Mouse (Mus musculus): ENCODE data around the gene Pakap. TPM values are rescaled to one million over a fixed set of nuclear protein-coding genes. Genes with fewer than 3 reads are reported as not detected.
A peak's percentile ranks its signal among the peaks of the same experiment; 100 is the strongest.

Pakap gene
- polyA plus RNA-seq, 1 experiment from 2014 or later: 1.6 TPM

DNA sequence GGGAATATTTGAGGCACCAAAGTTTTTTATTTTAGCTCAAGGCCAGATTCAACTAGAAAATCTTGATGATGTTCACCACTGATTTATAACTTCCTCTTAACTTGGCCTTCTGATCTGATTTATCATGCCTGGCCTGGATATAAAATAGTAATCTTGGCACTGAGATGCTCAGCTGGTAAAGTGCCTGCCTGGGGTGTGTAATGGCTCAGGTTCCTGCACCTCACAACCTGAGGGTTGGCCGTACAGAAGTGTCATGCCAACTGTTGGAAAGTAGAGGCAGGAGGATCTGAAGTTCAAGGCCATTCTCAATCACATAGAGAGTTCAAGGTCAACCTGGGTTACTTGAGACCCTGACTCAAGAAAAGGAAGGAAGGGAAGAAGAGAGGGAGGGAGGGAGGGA lies 57.3 kb downstream of the Pakap start:
- no peak for TF ChIP-seq CTCF (IDR thresholded peaks at IDR 0.05)
- no peaks in the 10 kb centered on the region for H3K27me3 ChIP-seq
- no peak for DNase-seq (ENCODE audit: low read depth, low spot score)
- ChIA-PET CTCF (interaction anchor here (0.9 kb wide), 1 partner anchor 9 kb away, joined by 3 read pairs; no protein-coding TSS in a partner anchor), POLR2A (no interaction called here)
- in situ Hi-C loops (cut with MboI; ENCODE audit: low pct_unique_long_range_greater_than_20kb): no loop called here
- no peak for ATAC-seq

DNA sequence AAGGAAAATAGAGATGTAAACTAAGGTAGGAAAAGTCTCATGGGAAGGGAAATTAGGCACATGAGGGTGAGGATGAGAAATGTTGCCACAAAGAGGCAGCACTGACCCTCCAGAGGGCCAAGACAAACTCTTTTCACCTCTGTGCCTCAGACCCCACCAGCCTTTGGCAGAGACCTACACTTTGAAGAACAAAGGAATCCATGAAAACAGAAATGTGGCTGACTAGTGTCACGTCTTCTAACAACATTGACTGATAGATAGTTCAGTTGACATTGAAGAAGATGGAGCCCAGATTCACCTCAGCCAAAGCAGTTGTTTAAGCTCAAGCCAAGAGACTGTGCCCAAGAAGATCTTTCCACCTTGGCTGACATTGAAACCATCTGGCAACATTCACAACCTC lies 57.8 kb downstream of the Pakap start:
- ATAC-seq (no peak), DNase-seq (ENCODE audit: low read depth, low spot score) (no peak)
- ChIA-PET POLR2A (no interaction called here), CTCF (no interaction called here)
- H3K27me3 ChIP-seq: no peaks in the 10 kb centered on the region
- no peak for TF ChIP-seq CTCF (IDR thresholded peaks at IDR 0.05)
- in situ Hi-C loops (cut with MboI; ENCODE audit: low pct_unique_long_range_greater_than_20kb): no loop called here

GRCm38 (mm10) chr4:57626921-57627320 lies 58.9 kb downstream of the Pakap start:
- DNase-seq (ENCODE audit: low read depth, low spot score) (no peak), ATAC-seq (no peak)
- no peaks in the 10 kb centered on the region for H3K27me3 ChIP-seq
- no peak for TF ChIP-seq CTCF (IDR thresholded peaks at IDR 0.05)
- in situ Hi-C loops (cut with MboI; ENCODE audit: low pct_unique_long_range_greater_than_20kb): no loop called here
- ChIA-PET CTCF (no interaction called here), POLR2A (no interaction called here)

DNA sequence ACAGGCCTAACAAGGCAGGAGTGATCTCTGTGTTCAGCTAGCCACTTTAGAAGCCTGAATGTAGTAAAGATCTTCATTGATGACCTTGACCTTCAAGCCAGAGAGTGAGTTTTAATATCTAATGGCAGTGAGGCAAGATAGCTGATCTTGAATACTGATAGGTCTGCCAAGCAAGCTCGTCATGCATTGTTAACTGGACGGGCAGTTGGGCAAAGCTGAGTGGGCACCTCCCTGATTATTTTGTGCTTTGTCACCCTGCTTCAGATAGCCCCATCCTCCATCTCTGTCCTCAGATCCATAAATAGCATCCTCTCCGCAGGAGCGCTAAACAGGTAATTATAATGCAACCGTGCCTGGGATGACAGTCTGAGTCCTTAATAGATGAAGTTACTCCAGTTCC lies 64.4 kb downstream of the Pakap start:
- POLR2A ChIA-PET: no interaction called here
- in situ Hi-C loops (cut with MboI; ENCODE audit: low pct_unique_long_range_greater_than_20kb): no loop called here
- CTCF ChIA-PET: no interaction called here
- no peaks in the 10 kb centered on the region for H3K27me3 ChIP-seq
- DNase-seq (ENCODE audit: low read depth, low spot score) (no peak), ATAC-seq (no peak)
- TF ChIP-seq CTCF (IDR thresholded peaks at IDR 0.05): no peak

DNA sequence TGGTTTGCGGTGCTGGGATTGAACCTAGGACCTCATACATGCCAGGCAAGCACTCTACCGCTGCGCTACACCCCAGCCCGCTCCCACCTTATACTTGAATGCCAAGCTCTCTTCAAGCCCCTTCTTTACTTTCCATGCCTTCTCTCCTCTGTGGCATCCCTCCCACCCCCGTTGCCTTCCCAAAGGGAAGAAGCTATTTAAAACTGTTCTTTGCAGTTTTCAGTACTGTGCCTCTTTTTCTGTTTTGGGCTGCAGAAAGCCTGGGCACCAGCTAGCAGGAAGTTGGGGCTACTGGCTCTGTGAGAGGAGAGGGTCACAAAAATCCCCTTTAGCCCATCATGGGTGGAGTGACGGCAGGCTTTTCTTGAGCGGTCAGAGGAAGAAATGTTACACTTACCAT lies 65.1 kb downstream of the Pakap start:
- in situ Hi-C loops (cut with MboI; ENCODE audit: low pct_unique_long_range_greater_than_20kb): no loop called here
- no peaks in the 10 kb centered on the region for H3K27me3 ChIP-seq
- no peak for TF ChIP-seq CTCF (IDR thresholded peaks at IDR 0.05)
- CTCF ChIA-PET: no interaction called here
- no peak for ATAC-seq
- no peak for DNase-seq (ENCODE audit: low read depth, low spot score)
- POLR2A ChIA-PET: no interaction called here

- H3K27me3 ChIP-seq: no peaks in the 10 kb centered on the region
- POLR2A ChIA-PET: no interaction called here
- no peak for TF ChIP-seq CTCF (IDR thresholded peaks at IDR 0.05)
- in situ Hi-C loops (cut with MboI; ENCODE audit: low pct_unique_long_range_greater_than_20kb): no loop called here
- DNase-seq (ENCODE audit: low read depth, low spot score) (no peak), ATAC-seq (no peak)
- CTCF ChIA-PET: interaction anchor here (0.8 kb wide), 1 partner anchor 10 kb away, joined by 3 read pairs; no protein-coding TSS in a partner anchor
Observed at GRCm38 (mm10) chr4:57634956-57635355, 67.0 kb downstream of the Pakap start.

DNA sequence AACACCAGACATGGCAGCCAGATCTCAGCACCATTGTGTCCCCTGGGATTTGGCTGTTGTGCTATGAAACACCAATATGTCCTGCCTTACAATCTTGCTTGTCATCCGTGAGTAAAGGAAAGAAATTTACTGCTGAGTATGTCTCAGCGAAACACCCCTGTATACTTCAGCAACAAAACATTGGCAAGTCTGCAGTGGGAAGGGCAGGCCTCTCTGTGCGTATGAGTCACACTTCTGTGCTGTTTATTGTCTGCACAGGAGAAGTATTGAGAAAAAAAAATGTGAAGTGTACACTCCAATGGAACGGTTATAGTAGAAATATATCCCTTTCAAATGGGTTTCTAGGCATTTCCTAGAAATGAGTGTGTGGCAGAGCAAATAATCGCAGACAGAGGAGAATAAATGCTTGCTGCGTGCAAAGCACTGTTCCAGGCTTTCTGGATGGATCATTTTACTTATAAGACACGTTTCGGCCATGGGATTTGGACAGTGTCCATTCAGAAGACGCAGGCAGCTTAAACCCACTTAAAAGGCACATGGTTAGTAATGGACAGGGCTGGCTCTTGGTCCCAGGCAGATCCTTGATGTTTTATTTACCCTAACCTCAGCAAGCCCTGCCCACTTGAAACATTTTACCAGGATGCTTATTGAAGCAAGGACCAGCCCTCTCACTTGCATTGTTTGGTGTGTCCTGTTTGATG lies 69.0 kb downstream of the Pakap start:
- peak; percentile 47 for ATAC-seq
- H3K27me3 ChIP-seq: no peaks in the 10 kb centered on the region
- POLR2A ChIA-PET: no interaction called here
- in situ Hi-C loops (cut with MboI; ENCODE audit: low pct_unique_long_range_greater_than_20kb): no loop called here
- CTCF ChIA-PET: no interaction called here
- DNase-seq (ENCODE audit: low read depth, low spot score): no peak
- no peak for TF ChIP-seq CTCF (IDR thresholded peaks at IDR 0.05)

GRCm38 (mm10) chr4:57637636-57638386 lies 69.8 kb downstream of the Pakap start:
- DNase-seq (ENCODE audit: low read depth, low spot score) (no peak), ATAC-seq (no peak)
- H3K27me3 ChIP-seq: no peaks in the 10 kb centered on the region
- POLR2A ChIA-PET: interaction anchor here (0.6 kb wide), 1 partner anchor 143 kb away, joined by 3 read pairs; no protein-coding TSS in a partner anchor
- CTCF ChIA-PET: interaction anchor here (0.8 kb wide), 1 partner anchor 186 kb away, joined by 3 read pairs; no protein-coding TSS in a partner anchor
- in situ Hi-C loops (cut with MboI; ENCODE audit: low pct_unique_long_range_greater_than_20kb): no loop called here
- TF ChIP-seq CTCF (IDR thresholded peaks at IDR 0.05): no peak

- in situ Hi-C loops (cut with MboI; ENCODE audit: low pct_unique_long_range_greater_than_20kb): no loop called here
Observed at GRCm38 (mm10) chr4:57638941-57639340, 71.0 kb downstream of the Pakap start.

DNA sequence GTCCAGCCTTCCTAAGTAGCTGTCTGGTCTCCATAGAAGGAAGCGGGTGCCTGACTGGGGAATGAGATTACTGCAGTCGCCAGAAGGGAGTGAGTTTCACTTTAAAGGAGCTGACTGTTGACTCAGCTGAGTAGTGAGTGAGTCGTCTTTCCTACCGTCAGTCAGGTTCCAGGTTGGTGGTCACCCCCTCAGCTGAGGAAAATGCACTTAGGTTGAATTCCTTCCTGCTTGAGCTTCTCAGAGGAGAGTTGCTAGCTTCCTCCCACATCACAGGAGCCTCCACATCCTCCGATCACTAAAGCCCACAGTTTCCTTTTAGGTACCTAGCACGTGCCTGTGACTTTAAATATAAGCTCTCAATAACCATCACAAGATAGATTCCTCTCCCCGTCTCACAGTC lies 72.2 kb downstream of the Pakap start:
- TF ChIP-seq CTCF (IDR thresholded peaks at IDR 0.05): no peak
- ChIA-PET CTCF (interaction anchor here (1.6 kb wide), 1 partner anchor 31 kb away, joined by 7 read pairs; no protein-coding TSS in a partner anchor), POLR2A (interaction anchor here (0.5 kb wide), 1 partner anchor 14 kb away, joined by 3 read pairs; no protein-coding TSS in a partner anchor)
- DNase-seq (ENCODE audit: low read depth, low spot score) (no peak), ATAC-seq (no peak)
- H3K27me3 ChIP-seq: no peaks in the 10 kb centered on the region
- in situ Hi-C loops (cut with MboI; ENCODE audit: low pct_unique_long_range_greater_than_20kb): no loop called here

More at GRCm38 (mm10) chr4:57638941-57639340, 71.0 kb downstream of the Pakap start:
- no peak for TF ChIP-seq CTCF (IDR thresholded peaks at IDR 0.05)
- DNase-seq (ENCODE audit: low read depth, low spot score) (no peak), ATAC-seq (no peak)
- ChIA-PET POLR2A (no interaction called here), CTCF (no interaction called here)
- no peaks in the 10 kb centered on the region for H3K27me3 ChIP-seq

GRCm38 (mm10) chr4:57640971-57641370 lies 73.0 kb downstream of the Pakap start:
- DNase-seq (ENCODE audit: low read depth, low spot score) (no peak), ATAC-seq (no peak)
- H3K27me3 ChIP-seq: no peaks in the 10 kb centered on the region
- CTCF ChIA-PET: interaction anchor here (1.6 kb wide), 1 partner anchor 30 kb away, joined by 7 read pairs; no protein-coding TSS in a partner anchor
- POLR2A ChIA-PET: interaction anchor here (0.5 kb wide), 1 partner anchor 13 kb away, joined by 3 read pairs; no protein-coding TSS in a partner anchor
- in situ Hi-C loops (cut with MboI; ENCODE audit: low pct_unique_long_range_greater_than_20kb): no loop called here
- TF ChIP-seq CTCF (IDR thresholded peaks at IDR 0.05): no peak
